Mouse (Mus musculus) hindbrain, embryonic 16.5 days (tissue): ENCODE results near the gene Rhox3a2. TPM values are rescaled to one million over a fixed set of nuclear protein-coding genes. Genes with fewer than 3 reads are reported as not detected.
"Not testable (repeated sequence)": the region's sequence is repeated elsewhere in the genome, so short reads cannot be mapped to it uniquely, and the experiment has no call there.

ENCODE experiments used
- ATAC-seq: fragments of 200-750 bp; cut with Nextera tagmentation; 2 replicates; pipeline ENCODE4 v1.8.0; 2017; ENCODE audit warnings: moderate TSS enrichment, moderate library complexity
- H3K27ac ChIP-seq: fragments of 300-500 bp; sonication (generic); 2 replicates; pipeline ENCODE4 v1.5.1; 2014; ENCODE audit warnings: low read depth, mild to moderate bottlenecking, control low read depth, low read length, moderate library complexity
- H3K27me3 ChIP-seq: fragments of 300-500 bp; sonication (generic); replicated peaks from 2 replicates; pipeline ENCODE4 v1.6.1; 2014; ENCODE audit warnings: low read length; ENCODE audit not compliant: control insufficient read depth, insufficient read depth
- H3K36me3 ChIP-seq: fragments of 300-500 bp; sonication (generic); 2 replicates; pipeline ENCODE4 v1.6.1; 2014; ENCODE audit warnings: mild to moderate bottlenecking, low read length, moderate library complexity, mixed read lengths; ENCODE audit not compliant: control insufficient read depth, insufficient read depth
- H3K4me1 ChIP-seq: fragments of 300-500 bp; sonication (generic); 2 replicates; pipeline ENCODE4 v1.6.1; 2014; ENCODE audit warnings: low read depth, low read length; ENCODE audit not compliant: control insufficient read depth, insufficient read depth
- H3K4me2 ChIP-seq: fragments of 300-500 bp; sonication (generic); 2 replicates; pipeline ENCODE4 v1.6.1; 2014; ENCODE audit warnings: mild to moderate bottlenecking, low read length, control low read depth, moderate library complexity
- H3K4me3 ChIP-seq: fragments of 300-500 bp; sonication (generic); 2 replicates; pipeline ENCODE4 v1.5.1; 2014; ENCODE audit warnings: mild to moderate bottlenecking, low read length, control low read depth, moderate library complexity
- H3K9ac ChIP-seq: fragments of 300-500 bp; sonication (generic); 2 replicates; pipeline ENCODE4 v1.6.1; 2014; ENCODE audit warnings: low read depth, mild to moderate bottlenecking, control low read depth, low read length, moderate library complexity
- H3K9me3 ChIP-seq: fragments of 300-500 bp; sonication (generic); 2 replicates; pipeline ENCODE4 v1.6.1; 2014; ENCODE audit warnings: mild to moderate bottlenecking, low read length, moderate library complexity; ENCODE audit not compliant: control insufficient read depth
- WGBS: fragments of 180-500 bp; shearing (Covaris S2); extraction: QIAGEN DNeasy Blood & Tissue Kit; methylation state at CpG from one replicate; pipeline ENCODE4 v1.1.7; 2014; 5-methylcytosine and 5-hydroxymethylcytosine counted together
- polyA plus RNA-seq: library from polyadenylated mRNA; unstranded; fragments of >200 nt; fragmentation: Nextera tagmentation; extraction: Ambion mirVana; gene quantifications from 2 replicates; pipeline ENCODE4 v1.2.1, GENCODE M21; 2015

The Rhox3a2 gene
- not detected in 2 replicates for polyA plus RNA-seq

- not testable (repeated sequence) for H3K4me3 ChIP-seq, H3K4me1 ChIP-seq, H3K27ac ChIP-seq, H3K4me2 ChIP-seq, H3K27me3 ChIP-seq, H3K9ac ChIP-seq, ATAC-seq, H3K9me3 ChIP-seq, H3K36me3 ChIP-seq
- WGBS, result no CpG with 5 or more reads among the region's 1 CpGs
Measured at GRCm38 (mm10) chrX:37379728-37380127, at the start of gene Rhox3a2. TSS of gene Rhox3a2 (plus strand) at chrX:37380028.

- H3K9me3 ChIP-seq, H3K27me3 ChIP-seq, H3K4me3 ChIP-seq, H3K9ac ChIP-seq, H3K36me3 ChIP-seq, H3K4me2 ChIP-seq, H3K4me1 ChIP-seq, ATAC-seq, H3K27ac ChIP-seq: not testable (repeated sequence)
- 92% methylated on average over 6 of the region's 16 CpGs for WGBS
Measured at GRCm38 (mm10) chrX:37390548-37390947, 10.7 kb downstream of the Rhox3a2 start, which contains the start of gene Rhox4a2. TSS of gene Rhox4a2 (plus strand) at chrX:37390848.

GRCm38 (mm10) chrX:37411767-37412166 lies 31.9 kb downstream of the Rhox3a2 start, which contains the start of gene Rhox2b:
TSS of gene Rhox2b (plus strand) at chrX:37412067.
- not testable (repeated sequence) for H3K4me1 ChIP-seq, H3K36me3 ChIP-seq, H3K27me3 ChIP-seq, H3K4me2 ChIP-seq, H3K9ac ChIP-seq, H3K9me3 ChIP-seq, H3K4me3 ChIP-seq, H3K27ac ChIP-seq, ATAC-seq
- WGBS, result no CpG with 5 or more reads among the region's 9 CpGs

GRCm38 (mm10) chrX:37432194-37432593 lies 52.4 kb downstream of the Rhox3a2 start, which contains the start of gene Rhox4b:
TSS of gene Rhox4b (plus strand) at chrX:37432494.
- H3K9me3 ChIP-seq, H3K27ac ChIP-seq, H3K9ac ChIP-seq, H3K4me3 ChIP-seq, ATAC-seq, H3K27me3 ChIP-seq, H3K4me2 ChIP-seq, H3K36me3 ChIP-seq, H3K4me1 ChIP-seq: not testable (repeated sequence)
- WGBS, result 86% methylated on average over 14 of the region's 15 CpGs

Other genes starting within 250 kb of the Rhox3a2 start
- 0.28 and 0.36 TPM in 2 replicates for gene Akap14, start 211.2 kb upstream of the Rhox3a2 start, polyA plus RNA-seq
- gene Ndufa1, start 188.9 kb upstream of the Rhox3a2 start, polyA plus RNA-seq, result 639 and 741 TPM in 2 replicates
- gene Rnf113a1, start 188.8 kb upstream of the Rhox3a2 start, polyA plus RNA-seq, result 21.0 and 26.6 TPM in 2 replicates
- not detected in 2 replicates for gene Gm9, start 169.0 kb upstream of the Rhox3a2 start, polyA plus RNA-seq
- gene Rhox1, start 157.8 kb upstream of the Rhox3a2 start, polyA plus RNA-seq, result not detected in 2 replicates
- not detected in 2 replicates for gene Rhox2a, start 135.1 kb upstream of the Rhox3a2 start, polyA plus RNA-seq
- gene Rhox3a, start 130.1 kb upstream of the Rhox3a2 start, polyA plus RNA-seq, result not detected in 2 replicates
- gene Rhox4a, start 114.7 kb upstream of the Rhox3a2 start, polyA plus RNA-seq, result not detected in 2 replicates
- gene Rhox4a2, start 10.8 kb downstream of the Rhox3a2 start, polyA plus RNA-seq, result not detected in 2 replicates
- not detected in 2 replicates for gene Rhox2b, start 32.0 kb downstream of the Rhox3a2 start, polyA plus RNA-seq
- gene Rhox4b, start 52.5 kb downstream of the Rhox3a2 start, polyA plus RNA-seq, result not detected in 2 replicates
- not detected in 2 replicates for gene Rhox2c, start 73.7 kb downstream of the Rhox3a2 start, polyA plus RNA-seq
- gene Rhox3c, start 78.6 kb downstream of the Rhox3a2 start, polyA plus RNA-seq, result not detected in 2 replicates
- gene Rhox4c, start 100.3 kb downstream of the Rhox3a2 start, polyA plus RNA-seq, result not detected in 2 replicates
- gene Rhox2d, start 113.4 kb downstream of the Rhox3a2 start, polyA plus RNA-seq, result not detected in 2 replicates
- not detected in 2 replicates for gene Rhox4d, start 134.3 kb downstream of the Rhox3a2 start, polyA plus RNA-seq
- not detected in 2 replicates for gene Rhox2e, start 150.4 kb downstream of the Rhox3a2 start, polyA plus RNA-seq
- not detected in 2 replicates for gene Rhox3e, start 162.0 kb downstream of the Rhox3a2 start, polyA plus RNA-seq
- not detected in 2 replicates for gene Rhox4e, start 177.4 kb downstream of the Rhox3a2 start, polyA plus RNA-seq
- not detected in 2 replicates for gene Rhox2f, start 191.4 kb downstream of the Rhox3a2 start, polyA plus RNA-seq
- not detected in 2 replicates for gene Rhox3f, start 201.0 kb downstream of the Rhox3a2 start, polyA plus RNA-seq
- gene Rhox4f, start 227.7 kb downstream of the Rhox3a2 start, polyA plus RNA-seq, result not detected in 2 replicates
- gene Rhox3g, start 248.6 kb downstream of the Rhox3a2 start, polyA plus RNA-seq, result not detected in 2 replicates